Mouse (Mus musculus) midbrain, embryonic 12.5 days (tissue): ENCODE measurements around the gene Atp1a4. TPM values are rescaled to one million over a fixed set of nuclear protein-coding genes. Genes with fewer than 3 reads are reported as not detected.

Experiments
- ATAC-seq: fragments of 200-750 bp; cut with Nextera tagmentation; 2 replicates; pipeline ENCODE4 v1.8.0; 2017; ENCODE audit warnings: low read depth, moderate TSS enrichment, moderate library complexity; ENCODE audit not compliant: low FRiP score
- H3K27ac ChIP-seq: fragments of 300-500 bp; sonication (generic); replicated peaks from 2 replicates; pipeline ENCODE4 v1.5.1; 2016; ENCODE audit warnings: mild to moderate bottlenecking
- H3K27me3 ChIP-seq: fragments of 300-500 bp; sonication (generic); 2 replicates; pipeline ENCODE4 v1.6.1; 2016; ENCODE audit warnings: mild to moderate bottlenecking
- H3K36me3 ChIP-seq: fragments of 300-500 bp; sonication (generic); 2 replicates; pipeline ENCODE4 v1.6.1; 2016
- H3K4me1 ChIP-seq: fragments of 300-500 bp; sonication (generic); 2 replicates; pipeline ENCODE4 v1.6.1; 2016
- H3K4me2 ChIP-seq: fragments of 300-500 bp; sonication (generic); replicated peaks from 2 replicates; pipeline ENCODE4 v1.6.1; 2016; ENCODE audit warnings: mild to moderate bottlenecking, moderate library complexity
- H3K4me3 ChIP-seq: fragments of 300-500 bp; sonication (generic); 2 replicates; pipeline ENCODE4 v1.5.1; 2016; ENCODE audit warnings: mild to moderate bottlenecking
- H3K9ac ChIP-seq: fragments of 300-500 bp; sonication (generic); replicated peaks from 2 replicates; pipeline ENCODE4 v1.6.1; 2016; ENCODE audit warnings: mild to moderate bottlenecking, moderate library complexity
- H3K9me3 ChIP-seq: fragments of 300-500 bp; sonication (generic); 2 replicates; pipeline ENCODE4 v1.6.1; 2016; ENCODE audit warnings: mild to moderate bottlenecking
- WGBS: fragments of 180-500 bp; shearing (Covaris S2); methylation state at CpG from one replicate; pipeline ENCODE4 v1.1.7; 2016; 5-methylcytosine and 5-hydroxymethylcytosine counted together
- polyA plus RNA-seq: library from polyadenylated mRNA; unstranded; fragments of >200 nt; fragmentation: Nextera tagmentation; extraction: Ambion mirVana; gene quantifications from 2 replicates; pipeline ENCODE4 v1.2.1, GENCODE M21; 2016

The Atp1a4 gene
- not detected in 2 replicates for polyA plus RNA-seq

DNA sequence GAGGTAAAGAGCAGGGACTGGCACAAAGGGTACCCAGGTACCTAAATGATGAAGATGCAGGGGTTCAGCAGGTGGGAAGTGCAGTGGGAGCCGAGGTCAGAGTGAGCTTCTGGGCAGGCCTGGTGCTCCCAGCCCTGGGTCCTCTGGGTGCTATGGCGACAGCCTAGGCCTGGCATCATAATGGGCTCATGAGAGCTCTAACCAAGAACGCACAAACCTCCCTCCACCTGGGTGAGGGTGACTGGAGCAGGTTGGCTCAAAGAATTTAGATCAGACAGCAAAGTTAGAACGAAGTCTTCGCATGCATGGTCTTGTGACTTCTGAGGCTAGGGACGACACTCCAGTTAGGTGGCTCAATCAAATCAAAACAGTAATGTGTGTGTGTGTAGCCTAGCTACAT is at the start of gene Atp1a4:
Gene Atp1a4 (minus strand): TSS at position 101 of the 400 bp plus-strand sequence.
- no peak for ATAC-seq
- Histone ChIP-seq H3K36me3 (no peaks in the 10 kb centered on the region), H3K27me3 (no peaks in the 10 kb centered on the region), H3K9me3 (no peaks in the 10 kb centered on the region), H3K4me2 (no peak within 1 kb of the TSS), H3K4me1 (peaks cover 20% of the 10 kb centered on the region), H3K9ac (no peak within 1 kb of the TSS), H3K4me3 (no peak within 1 kb of the TSS), H3K27ac (no peak within 1 kb of the TSS)
- 92% methylated on average over 6 of the region's 6 CpGs for WGBS

DNA sequence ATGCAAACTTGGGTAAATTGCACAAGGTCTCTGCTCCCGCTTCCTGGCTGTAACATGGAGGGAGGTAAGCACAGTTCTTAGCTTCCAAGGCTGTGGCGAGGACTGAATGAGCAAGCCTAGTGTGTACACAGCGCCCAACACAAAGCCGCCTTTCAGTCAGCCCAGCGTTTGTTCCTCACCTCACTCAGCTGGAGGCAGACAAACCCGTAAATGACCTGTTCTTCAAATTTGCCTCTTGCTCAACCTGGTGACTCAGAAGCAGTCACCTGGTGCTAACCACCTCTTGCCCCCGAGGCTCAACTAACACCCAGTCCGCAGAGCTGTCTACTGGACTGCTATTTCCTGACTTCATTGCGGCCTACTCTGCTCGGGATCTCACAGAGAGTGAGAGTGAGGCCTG is 49.7 kb upstream of the Atp1a4 start:
- Histone ChIP-seq H3K4me3 (no peak overlapping the region), H3K27me3 (peaks cover 7% of the 10 kb centered on the region), H3K9ac (peak overlapping the region; percentile 31; the same call in 1 of the 2 replicates), H3K27ac (0 out of 2 replicates have a peak overlapping the region, but pooled peaks have one; percentile 15), H3K9me3 (no peaks in the 10 kb centered on the region), H3K4me2 (no peak overlapping the region), H3K36me3 (no peaks in the 10 kb centered on the region), H3K4me1 (peaks cover 42% of the 10 kb centered on the region)
- no peak for ATAC-seq
- 64% methylated on average over 10 of the region's 10 CpGs for WGBS

DNA sequence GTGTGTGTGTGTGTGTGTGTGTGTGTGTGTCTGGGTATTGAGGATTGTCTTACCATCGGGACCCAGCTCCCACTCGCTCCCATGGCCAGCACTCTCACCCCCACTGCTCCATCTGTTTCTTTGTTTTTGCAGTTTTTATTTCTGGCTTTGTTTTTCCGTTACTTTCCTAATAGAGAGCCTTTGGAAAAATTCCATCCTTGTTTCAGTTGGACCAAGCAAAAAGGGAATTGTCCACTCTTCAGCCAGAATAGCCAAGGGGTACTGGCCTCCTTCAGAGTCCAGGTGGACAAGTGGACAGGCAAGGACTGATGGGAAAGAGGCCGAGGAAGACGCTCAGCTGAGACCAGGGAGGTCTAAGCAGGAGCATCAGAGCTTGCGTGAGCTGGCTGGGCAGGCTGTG is 48.7 kb upstream of the Atp1a4 start:
- Histone ChIP-seq H3K36me3 (no peaks in the 10 kb centered on the region), H3K27me3 (peaks cover 7% of the 10 kb centered on the region), H3K9ac (no peak overlapping the region), H3K9me3 (no peaks in the 10 kb centered on the region), H3K4me3 (no peak overlapping the region), H3K4me2 (no peak overlapping the region), H3K27ac (no peak overlapping the region), H3K4me1 (peaks cover 44% of the 10 kb centered on the region)
- ATAC-seq: no peak
- 76% methylated on average over 6 of the region's 6 CpGs for whole genome bisulfite sequencing

DNA sequence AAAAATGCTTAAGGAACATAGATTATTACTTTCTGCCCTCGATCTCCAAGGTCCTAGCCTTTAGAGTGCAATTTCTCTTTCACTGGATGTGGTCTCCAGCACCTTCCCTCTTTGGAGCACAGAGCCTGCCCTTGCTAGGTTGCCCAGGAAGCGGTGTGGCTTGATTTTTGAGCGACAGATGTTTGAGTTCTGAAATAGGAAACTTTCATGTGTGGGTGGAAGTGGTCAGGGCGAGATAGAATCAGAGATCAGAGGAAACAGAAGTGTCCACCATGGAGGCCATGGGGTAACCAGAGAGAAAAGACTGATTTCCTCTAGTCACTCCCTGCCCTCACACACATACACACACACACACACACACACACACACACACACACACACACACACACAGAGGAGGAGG is 48.0 kb upstream of the Atp1a4 start:
- Histone ChIP-seq H3K9ac (no peak overlapping the region), H3K9me3 (no peaks in the 10 kb centered on the region), H3K36me3 (no peaks in the 10 kb centered on the region), H3K27ac (no peak overlapping the region), H3K4me1 (peaks cover 44% of the 10 kb centered on the region), H3K4me2 (no peak overlapping the region), H3K27me3 (peaks cover 8% of the 10 kb centered on the region), H3K4me3 (no peak overlapping the region)
- ATAC-seq: no peak
- WGBS: 88% methylated on average over 4 of the region's 4 CpGs

DNA sequence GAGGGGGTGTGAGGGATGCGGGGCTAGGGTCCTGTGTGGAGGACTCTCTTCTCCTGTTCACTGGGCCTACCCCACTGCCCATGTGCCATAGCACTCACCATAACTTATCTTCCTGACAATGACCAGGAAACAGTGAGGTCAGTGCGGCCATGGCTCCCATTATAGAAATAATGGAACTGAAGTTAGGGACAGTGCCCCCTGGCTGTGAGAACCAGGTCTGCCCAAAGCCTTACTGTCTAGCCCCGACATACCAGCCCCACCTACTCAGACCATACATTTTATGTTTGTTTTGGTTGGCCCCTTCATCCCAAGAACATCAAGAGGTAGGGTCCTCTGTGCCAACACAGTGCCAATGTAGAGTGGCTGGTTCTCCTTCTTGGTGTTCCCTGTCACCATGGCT is 47.4 kb upstream of the Atp1a4 start:
- H3K4me1 ChIP-seq: peaks cover 44% of the 10 kb centered on the region
- WGBS: 72% methylated on average over 3 of the region's 3 CpGs

DNA sequence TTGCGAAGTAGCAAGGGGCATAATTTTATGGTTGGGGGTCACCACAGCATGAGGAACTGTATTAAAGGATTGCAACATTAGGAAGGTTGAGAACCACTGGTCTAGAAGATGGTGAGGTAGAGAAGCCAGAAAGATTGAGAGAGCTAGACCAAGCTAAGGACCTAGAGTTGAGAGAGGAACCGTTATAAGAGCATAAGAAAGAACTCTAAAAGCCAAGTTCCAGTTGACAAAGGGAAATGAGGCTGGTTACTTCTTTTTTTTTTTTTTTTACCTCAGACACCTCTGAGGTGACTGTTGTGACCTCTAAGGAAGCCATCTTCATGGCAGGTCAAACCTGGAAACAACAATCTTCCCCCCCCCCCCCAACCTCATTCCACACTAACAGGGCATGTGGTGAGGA is 46.9 kb upstream of the Atp1a4 start:
- H3K4me3 ChIP-seq: no peak overlapping the region
- H3K27me3 ChIP-seq: 0 out of 2 replicates have a peak, but pooled peaks cover 15% of the 10 kb centered on the region
- no peaks in the 10 kb centered on the region for H3K36me3 ChIP-seq
- no peak overlapping the region for H3K27ac ChIP-seq
- no peak for ATAC-seq
- H3K4me2 ChIP-seq: no peak overlapping the region
- no peak overlapping the region for H3K9ac ChIP-seq
- peaks cover 41% of the 10 kb centered on the region for H3K4me1 ChIP-seq
- no peaks in the 10 kb centered on the region for H3K9me3 ChIP-seq
- 95% methylated on average over 2 of the region's 2 CpGs for WGBS

More for the DNA sequence above, 47.4 kb upstream of the Atp1a4 start:
- no peaks in the 10 kb centered on the region for H3K36me3 ChIP-seq
- no peak for ATAC-seq
- H3K4me3 ChIP-seq: no peak overlapping the region
- 0 out of 2 replicates have a peak, but pooled peaks cover 10% of the 10 kb centered on the region for H3K27me3 ChIP-seq
- H3K9ac ChIP-seq: no peak overlapping the region
- H3K27ac ChIP-seq: no peak overlapping the region
- no peak overlapping the region for H3K4me2 ChIP-seq
- no peaks in the 10 kb centered on the region for H3K9me3 ChIP-seq

DNA sequence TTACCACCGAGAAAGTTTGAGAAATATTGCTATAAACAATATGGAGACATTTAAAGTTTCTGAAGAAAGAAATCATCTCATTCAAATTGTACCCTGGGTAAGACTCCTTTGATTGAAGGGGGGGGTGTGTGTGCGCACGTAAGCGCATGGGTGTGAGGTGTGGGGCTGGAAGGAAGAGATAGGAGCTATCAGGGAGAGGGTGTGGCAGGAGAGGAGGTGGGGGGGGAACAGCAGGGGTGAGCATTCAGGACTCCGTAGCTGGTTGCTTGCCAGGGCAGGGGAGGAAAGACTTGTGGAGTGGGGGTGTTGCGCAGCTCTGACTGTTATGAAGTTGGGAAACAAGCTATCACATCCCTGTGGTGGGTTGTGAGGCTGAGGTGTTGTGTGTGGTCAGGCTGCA is 46.2 kb upstream of the Atp1a4 start:
- no peaks in the 10 kb centered on the region for H3K36me3 ChIP-seq
- H3K9me3 ChIP-seq: no peaks in the 10 kb centered on the region
- H3K27ac ChIP-seq: no peak overlapping the region
- peaks cover 35% of the 10 kb centered on the region for H3K4me1 ChIP-seq
- WGBS: 73% methylated on average over 6 of the region's 6 CpGs
- H3K4me3 ChIP-seq: no peak overlapping the region
- H3K4me2 ChIP-seq: no peak overlapping the region
- ATAC-seq: no peak
- peaks cover 22% of the 10 kb centered on the region; the same call in 1 of the 2 replicates for H3K27me3 ChIP-seq
- H3K9ac ChIP-seq: no peak overlapping the region

DNA sequence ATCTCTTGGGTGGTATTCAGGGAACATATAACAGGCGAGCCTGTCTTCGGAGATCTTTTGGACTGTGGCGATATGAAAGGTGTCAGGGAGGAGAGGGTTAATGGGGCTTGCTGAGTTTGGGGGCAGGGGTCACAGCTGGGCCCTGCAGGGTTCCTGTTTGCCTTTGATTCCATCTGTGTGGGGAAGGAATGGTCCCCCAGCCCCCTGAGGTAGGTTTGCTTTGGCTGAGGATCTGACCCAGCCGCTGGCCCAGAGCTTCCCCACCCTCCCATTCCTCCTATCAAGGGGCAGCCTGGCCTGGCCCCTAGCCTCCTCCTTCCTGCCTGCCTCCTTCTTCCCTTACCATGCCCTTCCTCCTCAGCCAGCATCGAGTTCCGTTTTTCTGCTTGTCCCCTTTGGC is 44.6 kb upstream of the Atp1a4 start:
- ATAC-seq: no peak
- no peak overlapping the region for H3K27ac ChIP-seq

DNA sequence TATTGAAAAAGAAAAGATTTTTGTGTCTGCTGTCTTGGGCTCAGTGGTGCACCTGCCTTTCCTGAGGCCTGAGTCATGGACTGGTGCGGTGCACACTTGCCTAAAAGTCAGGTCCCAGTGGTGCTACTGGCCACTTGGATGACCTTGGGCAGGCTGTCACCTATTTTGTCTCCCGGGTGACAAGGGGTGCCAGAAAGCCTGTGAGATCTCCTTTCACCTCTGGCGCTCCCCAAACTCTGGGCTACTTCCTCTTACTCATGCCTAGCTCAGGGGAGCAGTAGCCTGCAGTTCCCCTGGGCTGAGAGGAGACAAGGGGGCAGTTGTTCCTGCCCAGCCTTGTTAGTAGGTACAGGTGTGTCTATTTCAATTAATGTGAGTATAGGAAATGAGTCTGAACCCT is 44.1 kb upstream of the Atp1a4 start:
- H3K4me1 ChIP-seq: peaks cover 32% of the 10 kb centered on the region
- no peaks in the 10 kb centered on the region for H3K9me3 ChIP-seq
- no peak overlapping the region for H3K9ac ChIP-seq
- no peak overlapping the region for H3K4me2 ChIP-seq
- ATAC-seq: no peak
- no peak overlapping the region for H3K27ac ChIP-seq
- WGBS: 44% methylated on average over 3 of the region's 3 CpGs
- no peak overlapping the region for H3K4me3 ChIP-seq
- no peaks in the 10 kb centered on the region for H3K36me3 ChIP-seq
- peaks cover 27% of the 10 kb centered on the region; the same call in 1 of the 2 replicates for H3K27me3 ChIP-seq

More for the DNA sequence above, 44.6 kb upstream of the Atp1a4 start:
- Histone ChIP-seq H3K36me3 (no peaks in the 10 kb centered on the region), H3K4me2 (peak overlapping the region; percentile 7; the same call in 1 of the 2 replicates), H3K9ac (no peak overlapping the region), H3K9me3 (no peaks in the 10 kb centered on the region), H3K4me1 (peaks cover 30% of the 10 kb centered on the region), H3K27me3 (peaks cover 26% of the 10 kb centered on the region; the same call in 1 of the 2 replicates), H3K4me3 (no peak overlapping the region)
- 5% methylated on average over 6 of the region's 6 CpGs for WGBS

DNA sequence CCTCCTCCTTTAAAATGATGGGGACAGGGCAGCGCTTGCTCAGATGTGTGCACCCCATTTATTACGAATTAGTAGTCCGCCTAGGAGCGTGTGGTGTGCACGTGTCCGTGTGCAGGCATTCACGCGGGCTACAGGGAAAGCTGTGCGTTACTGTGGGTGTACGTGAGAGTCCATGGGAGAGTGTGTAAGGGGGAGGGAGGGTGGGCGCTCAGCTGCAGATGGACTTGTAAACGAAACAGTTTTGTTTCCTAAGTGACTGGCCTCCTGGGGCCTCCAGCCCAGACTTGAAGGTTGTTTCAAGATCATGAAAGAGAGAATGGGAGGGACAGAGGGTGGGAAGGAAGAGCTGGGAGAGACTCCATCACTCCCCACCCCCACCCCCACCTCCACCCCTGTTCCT is 43.0 kb upstream of the Atp1a4 start:
- peak; percentile 38 for ATAC-seq
- Histone ChIP-seq H3K4me1 (peaks cover 39% of the 10 kb centered on the region), H3K9ac (no peak overlapping the region)

DNA sequence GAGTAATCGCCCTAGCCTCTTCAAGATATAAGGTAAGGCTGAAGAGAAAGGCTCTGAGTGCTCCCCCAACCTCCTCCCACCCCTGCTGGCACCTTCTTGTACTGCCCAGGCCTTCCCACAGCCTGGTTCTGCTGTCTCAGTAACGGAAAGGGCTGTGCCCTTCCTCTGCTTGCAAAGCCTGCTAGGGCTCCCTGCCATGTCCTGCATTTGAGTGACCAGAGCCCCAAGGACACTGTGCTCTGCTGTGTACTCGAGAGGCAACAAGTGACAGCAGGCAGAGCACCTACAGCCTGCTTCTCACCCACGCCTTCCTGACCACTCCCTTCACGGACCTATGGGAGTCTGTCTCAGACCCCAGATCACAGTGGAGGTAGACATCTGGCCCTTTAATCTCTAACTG is 42.0 kb upstream of the Atp1a4 start:
- peaks cover 39% of the 10 kb centered on the region for H3K27me3 ChIP-seq
- peaks cover 48% of the 10 kb centered on the region for H3K4me1 ChIP-seq
- H3K36me3 ChIP-seq: no peaks in the 10 kb centered on the region
- 64% methylated on average over 5 of the region's 5 CpGs for WGBS
- no peak overlapping the region for H3K9ac ChIP-seq
- H3K27ac ChIP-seq: no peak overlapping the region
- no peaks in the 10 kb centered on the region for H3K9me3 ChIP-seq
- no peak for ATAC-seq
- H3K4me2 ChIP-seq: no peak overlapping the region
- H3K4me3 ChIP-seq: no peak overlapping the region

More for the DNA sequence above, 43.0 kb upstream of the Atp1a4 start:
- no peak overlapping the region for H3K27ac ChIP-seq
- no peaks in the 10 kb centered on the region for H3K9me3 ChIP-seq
- peaks cover 38% of the 10 kb centered on the region for H3K27me3 ChIP-seq
- no peaks in the 10 kb centered on the region for H3K36me3 ChIP-seq
- no peak overlapping the region for H3K4me2 ChIP-seq
- 44% methylated on average over 12 of the region's 12 CpGs for WGBS
- H3K4me3 ChIP-seq: no peak overlapping the region

DNA sequence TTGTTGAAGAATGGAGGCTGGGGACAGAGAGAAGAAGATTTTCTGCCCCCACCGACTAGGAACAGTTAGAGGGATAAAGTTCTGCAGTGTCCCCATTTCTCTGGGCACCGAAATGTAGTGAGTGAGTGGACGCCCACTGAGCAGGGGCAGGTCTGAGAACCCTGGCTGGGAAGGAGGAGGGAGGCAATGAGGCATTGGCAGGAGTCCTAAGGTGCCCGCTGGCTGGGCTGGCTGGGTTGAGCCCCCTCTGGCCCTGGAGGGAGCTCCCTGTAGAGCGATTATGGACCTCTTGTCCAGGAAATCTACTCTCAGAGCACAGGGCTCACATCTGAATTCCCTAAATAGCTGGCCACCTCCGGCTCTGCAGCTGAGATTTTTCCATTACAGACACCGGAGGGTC is 41.3 kb upstream of the Atp1a4 start:
- Histone ChIP-seq H3K9ac (no peak overlapping the region), H3K27me3 (peaks cover 39% of the 10 kb centered on the region), H3K9me3 (no peaks in the 10 kb centered on the region), H3K4me3 (no peak overlapping the region), H3K4me1 (peaks cover 55% of the 10 kb centered on the region), H3K27ac (no peak overlapping the region), H3K36me3 (no peaks in the 10 kb centered on the region), H3K4me2 (no peak overlapping the region)
- no peak for ATAC-seq
- 48% methylated on average over 7 of the region's 7 CpGs for WGBS
